Mouse (Mus musculus) liver, embryonic 14.5 days (tissue): ENCODE measurements around the gene Acvr1b. TPM values are rescaled to one million over a fixed set of nuclear protein-coding genes. Genes with fewer than 3 reads are reported as not detected.
A peak's percentile ranks its signal among the peaks of the same experiment; 100 is the strongest.

ENCODE experiments used
- ATAC-seq: fragments of 200-750 bp; cut with Nextera tagmentation; 2 replicates; pipeline ENCODE4 v1.8.0; 2017; ENCODE audit warnings: moderate number of reproducible peaks, mild to moderate bottlenecking, moderate library complexity; ENCODE audit not compliant: insufficient read depth
- DNase-seq, 3 experiments: peaks; one replicate each; pipeline ENCODE4 v3.0.0-alpha.2; 2012 to 2013; ENCODE audit warnings: low read depth in 3 of 3, low spot score in 3 of 3
- H3K27ac ChIP-seq: fragments of 300-500 bp; sonication (generic); 2 replicates; pipeline ENCODE4 v1.5.1; 2014; ENCODE audit warnings: moderate library complexity, mild to moderate bottlenecking, control low read depth, inconsistent platforms
- H3K27me3 ChIP-seq: fragments of 300-500 bp; sonication (generic); 2 replicates; pipeline ENCODE4 v1.6.1; 2014; ENCODE audit warnings: mild to moderate bottlenecking, low read length, moderate library complexity; ENCODE audit not compliant: control insufficient read depth, insufficient read depth
- H3K36me3 ChIP-seq: fragments of 300-500 bp; sonication (generic); replicated peaks from 2 replicates; pipeline ENCODE4 v1.6.1; 2014; ENCODE audit warnings: low read depth; ENCODE audit not compliant: control insufficient read depth, insufficient read depth
- H3K4me1 ChIP-seq, 2 experiments: fragments of 200-500 bp in 1 of 2; fragments of 300-500 bp in 1 of 2; sonication (generic) in 1 of 2; replicated peaks; 2 replicates each; pipeline ENCODE4 v1.6.1; 2012 to 2014; ENCODE audit warnings: antibody characterized with exemption in 1 of 2, inconsistent platforms in 1 of 2, low read length in 1 of 2; ENCODE audit not compliant: control insufficient read depth in 2 of 2, insufficient read depth in 2 of 2
- H3K4me2 ChIP-seq: fragments of 300-500 bp; sonication (generic); 2 replicates; pipeline ENCODE4 v1.6.1; 2014; ENCODE audit warnings: low read depth, mild to moderate bottlenecking, control low read depth, moderate library complexity
- H3K4me3 ChIP-seq, 2 experiments: fragments of 200-500 bp in 1 of 2; fragments of 300-500 bp in 1 of 2; sonication (generic) in 1 of 2; 2 replicates each; pipeline ENCODE4 v1.5.1; 2012 to 2014; ENCODE audit warnings: low read depth in 2 of 2, low read length in 2 of 2, mild to moderate bottlenecking in 2 of 2, control low read depth in 1 of 2, inconsistent platforms in 1 of 2, moderate library complexity in 1 of 2; ENCODE audit not compliant: insufficient read depth in 1 of 2
- H3K9ac ChIP-seq: fragments of 300-500 bp; sonication (generic); replicated peaks from 2 replicates; pipeline ENCODE4 v1.6.1; 2014; ENCODE audit warnings: mild to moderate bottlenecking, control low read depth, moderate library complexity
- H3K9me3 ChIP-seq: fragments of 300-500 bp; sonication (generic); 2 replicates; pipeline ENCODE4 v1.6.1; 2016; ENCODE audit warnings: low read length, mixed read lengths; ENCODE audit not compliant: control insufficient read depth
- CTCF ChIP-seq: IDR thresholded peaks from 2 replicates; pipeline ENCODE4 v1.5.1; 2016; ENCODE audit warnings: antibody characterized with exemption, low read depth, control low read depth
- EP300 ChIP-seq: IDR thresholded peaks from 2 replicates; pipeline ENCODE4 v1.6.1; 2016; ENCODE audit warnings: antibody characterized with exemption, low read depth
- WGBS: fragments of 180-500 bp; shearing (Covaris S2); extraction: QIAGEN DNeasy Blood & Tissue Kit; methylation state at CpG from one replicate; pipeline ENCODE4 v1.1.7; 2014; ENCODE audit not compliant: insufficient replicate concordance; 5-methylcytosine and 5-hydroxymethylcytosine counted together
- microRNA-seq: library from miRNA; unstranded; fragments of <30 nt; microRNA quantifications from one replicate; pipeline ENCODE4, GENCODE M21; 2016
- polyA plus RNA-seq, 2 experiments: library from polyadenylated mRNA; depleted of rRNA in 1 of 2; stranded (reverse) in 1 of 2; unstranded in 1 of 2; fragments of >200 nt; fragmentation: Nextera tagmentation in 1 of 2; extraction: Ambion mirVana in 1 of 2; gene quantifications; 2 replicates each; pipeline versions ENCODE4 v1.2.1 to v1.2.3; 2012 to 2014

The Acvr1b gene
- polyA plus RNA-seq, 2 experiments, result 1.3 to 3.2 TPM

- Histone ChIP-seq H3K4me2 (no peak overlapping the region), H3K36me3 (no peaks in the 10 kb centered on the region), H3K4me3 (no peak overlapping the region), H3K9me3 (no peaks in the 10 kb centered on the region), H3K27me3 (peaks cover 16% of the 10 kb centered on the region), H3K9ac (no peak overlapping the region), H3K4me1 (peaks cover 0 to 7% of the 10 kb centered on the region in 2 experiments; a peak in 2 of 4 replicates), H3K27ac (no peak overlapping the region)
- ATAC-seq, result no peak
- 38% methylated on average over 11 of the region's 11 CpGs for WGBS
- TF ChIP-seq CTCF, result no peak
- TF ChIP-seq EP300, result no peak
- no peak for DNase-seq
These were observed 84.6 kb downstream of the Acvr1b start for GRCm38 (mm10) chr15:101258420-101258819.

GRCm38 (mm10) chr15:101259922-101260321, 86.1 kb downstream of the Acvr1b start:
- peaks cover under 1% of the 10 kb centered on the region for H3K27me3 ChIP-seq
- no peak overlapping the region for H3K4me3 ChIP-seq
- H3K4me1 ChIP-seq, result peaks cover 0 to 5% of the 10 kb centered on the region in 2 experiments; a peak in 2 of 4 replicates
- H3K4me2 ChIP-seq, result no peak overlapping the region
- H3K9me3 ChIP-seq, result no peaks in the 10 kb centered on the region
- H3K9ac ChIP-seq, result no peak overlapping the region
- H3K36me3 ChIP-seq, result no peaks in the 10 kb centered on the region
- H3K27ac ChIP-seq, result no peak overlapping the region
- no peak for DNase-seq
- TF ChIP-seq CTCF (no peak), EP300 (no peak)
- 61% methylated on average over 3 of the region's 3 CpGs for WGBS
- no peak for ATAC-seq

DNA sequence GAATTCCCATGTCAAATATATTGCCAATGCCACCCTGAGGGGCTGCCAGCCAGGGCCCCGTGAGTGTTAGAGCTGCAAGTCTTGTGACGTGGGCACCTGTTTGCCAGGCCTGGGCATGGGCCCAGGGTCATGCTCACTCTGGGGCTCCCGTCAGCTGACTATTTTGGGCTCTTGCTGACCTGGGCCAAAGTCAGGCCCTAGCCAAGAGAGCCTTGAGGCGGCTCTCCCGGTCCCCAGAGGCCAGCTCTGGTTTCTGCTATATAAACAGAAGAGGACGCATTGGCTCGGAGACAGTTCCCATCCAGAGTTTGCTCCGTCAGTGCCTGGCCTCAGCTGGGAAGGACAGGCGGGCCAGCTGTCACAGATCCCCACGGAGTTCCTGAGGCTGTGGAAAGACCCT, 86.5 kb downstream of the Acvr1b start:
- Histone ChIP-seq H3K9ac (no peak overlapping the region), H3K36me3 (no peaks in the 10 kb centered on the region), H3K4me1 (peaks cover 0 to 5% of the 10 kb centered on the region in 2 experiments; a peak in 2 of 4 replicates), H3K27ac (no peak overlapping the region), H3K9me3 (no peaks in the 10 kb centered on the region), H3K4me3 (no peak overlapping the region), H3K4me2 (no peak overlapping the region), H3K27me3 (no peaks in the 10 kb centered on the region)
- TF ChIP-seq CTCF (no peak), EP300 (no peak)
- DNase-seq (no peak), ATAC-seq (no peak)
- WGBS, result 60% methylated on average over 10 of the region's 10 CpGs

GRCm38 (mm10) chr15:101260874-101261622, 87.2 kb downstream of the Acvr1b start:
- H3K36me3 ChIP-seq, result no peaks in the 10 kb centered on the region
- H3K27ac ChIP-seq, result no peak overlapping the region
- peak overlapping the region; percentile 20 for H3K4me2 ChIP-seq
- no peak overlapping the region for H3K9ac ChIP-seq
- 13% methylated on average over 13 of the region's 13 CpGs for WGBS
- H3K4me1 ChIP-seq, result peaks cover 0 to 5% of the 10 kb centered on the region in 2 experiments; a peak in 2 of 4 replicates
- no peak overlapping the region for H3K4me3 ChIP-seq
- ATAC-seq (peak; percentile 37; the same call in 1 of the 2 replicates), DNase-seq (no peak)
- TF ChIP-seq CTCF (no peak), EP300 (no peak)
- H3K9me3 ChIP-seq, result no peaks in the 10 kb centered on the region
- peaks cover 3% of the 10 kb centered on the region for H3K27me3 ChIP-seq

DNA sequence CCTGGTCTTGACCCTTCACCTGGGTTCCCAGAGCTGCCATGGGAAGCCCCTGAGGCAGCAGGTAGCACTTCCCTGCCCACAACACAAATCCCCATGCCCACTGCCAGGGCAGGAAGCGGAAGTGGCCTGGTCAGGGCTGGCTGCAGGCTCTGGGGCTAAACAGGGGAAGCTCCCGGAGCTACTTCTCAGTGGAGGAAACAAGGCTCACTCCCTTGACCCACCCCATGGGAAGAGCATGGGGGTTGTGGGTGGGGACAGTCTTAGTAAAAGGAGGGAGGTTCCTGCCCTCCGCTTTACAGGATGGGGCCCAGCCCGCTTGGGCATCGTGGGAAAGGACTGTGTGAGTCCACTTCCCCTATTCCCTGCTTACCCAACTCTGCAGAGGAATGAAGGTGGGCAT, 88.6 kb downstream of the Acvr1b start:
- Histone ChIP-seq H3K4me1 (peaks cover 0 to 5% of the 10 kb centered on the region in 2 experiments; a peak in 2 of 4 replicates), H3K27ac (no peak overlapping the region), H3K4me2 (no peak overlapping the region), H3K9ac (no peak overlapping the region), H3K27me3 (peaks cover 17% of the 10 kb centered on the region), H3K36me3 (no peaks in the 10 kb centered on the region), H3K4me3 (no peak overlapping the region), H3K9me3 (no peaks in the 10 kb centered on the region)
- 15% methylated on average over 5 of the region's 5 CpGs for WGBS
- DNase-seq (no peak), ATAC-seq (0 out of 2 replicates have a peak, but pooled peaks have one; percentile 2)
- TF ChIP-seq EP300 (no peak), CTCF (no peak)

Small RNA genes within 50 kb of the gene (microRNA-seq; reads per million reads assigned to microRNA genes)
- gene Mir6962, result not detected

Other genes with a start within 250 kb of the Acvr1b start
- not detected in 2 replicates for gene Gm47841, start 126.7 kb upstream of the Acvr1b start, polyA plus RNA-seq (2012; rRNA removed)
- not detected in 2 replicates for gene Gm47841, start 126.7 kb upstream of the Acvr1b start, polyA plus RNA-seq (2014; fragmentation: Nextera tagmentation; extraction: Ambion mirVana)
- gene Fignl2, start 95.5 kb upstream of the Acvr1b start, polyA plus RNA-seq (2012; rRNA removed), result 1.0 and 1.2 TPM in 2 replicates
- gene Fignl2, start 95.5 kb upstream of the Acvr1b start, polyA plus RNA-seq (2014; fragmentation: Nextera tagmentation; extraction: Ambion mirVana), result 0.14 and 0.28 TPM in 2 replicates
- gene Ankrd33, start 58.3 kb upstream of the Acvr1b start, polyA plus RNA-seq (2012; rRNA removed), result not detected in 2 replicates
- not detected in 2 replicates for gene Ankrd33, start 58.3 kb upstream of the Acvr1b start, polyA plus RNA-seq (2014; fragmentation: Nextera tagmentation; extraction: Ambion mirVana)
- 1.1 TPM in 2 replicates for gene Acvrl1, start 45.5 kb upstream of the Acvr1b start, polyA plus RNA-seq (2012; rRNA removed)
- gene Acvrl1, start 45.5 kb upstream of the Acvr1b start, polyA plus RNA-seq (2014; fragmentation: Nextera tagmentation; extraction: Ambion mirVana), result 0.71 and 1.3 TPM in 2 replicates
- gene Grasp, start 50.1 kb downstream of the Acvr1b start, polyA plus RNA-seq (2012; rRNA removed), result 0.50 and 0.73 TPM in 2 replicates
- gene Grasp, start 50.1 kb downstream of the Acvr1b start, polyA plus RNA-seq (2014; fragmentation: Nextera tagmentation; extraction: Ambion mirVana), result 0.13 and 0.27 TPM in 2 replicates
- 0.42 and 0.48 TPM in 2 replicates for gene Nr4a1, start 80.2 kb downstream of the Acvr1b start, polyA plus RNA-seq (2012; rRNA removed)
- 0.19 and 0.23 TPM in 2 replicates for gene Nr4a1, start 80.2 kb downstream of the Acvr1b start, polyA plus RNA-seq (2014; fragmentation: Nextera tagmentation; extraction: Ambion mirVana)
- gene Atg101, start 110.2 kb downstream of the Acvr1b start, polyA plus RNA-seq (2012; rRNA removed), result 13.1 and 17.2 TPM in 2 replicates
- 21.3 and 23.7 TPM in 2 replicates for gene Atg101, start 110.2 kb downstream of the Acvr1b start, polyA plus RNA-seq (2014; fragmentation: Nextera tagmentation; extraction: Ambion mirVana)
- gene 6030408B16Rik, start 119.1 kb downstream of the Acvr1b start, polyA plus RNA-seq (2012; rRNA removed), result 0.10 and 0.11 TPM in 2 replicates
- gene 6030408B16Rik, start 119.1 kb downstream of the Acvr1b start, polyA plus RNA-seq (2014; fragmentation: Nextera tagmentation; extraction: Ambion mirVana), result 0.18 and 0.35 TPM in 2 replicates
- 0.15 and 0.19 TPM in 2 replicates for gene Krt80, start 196.1 kb downstream of the Acvr1b start, polyA plus RNA-seq (2012; rRNA removed)
- gene Krt80, start 196.1 kb downstream of the Acvr1b start, polyA plus RNA-seq (2014; fragmentation: Nextera tagmentation; extraction: Ambion mirVana), result 0.27 TPM in 2 replicates
- gene Krt7, start 237.0 kb downstream of the Acvr1b start, polyA plus RNA-seq (2012; rRNA removed), result 0.82 and 0.85 TPM in 2 replicates
- 1.5 TPM in 2 replicates for gene Krt7, start 237.0 kb downstream of the Acvr1b start, polyA plus RNA-seq (2014; fragmentation: Nextera tagmentation; extraction: Ambion mirVana)